Mouse (Mus musculus) right cerebral cortex, postnatal 25 days (tissue): ENCODE measurements around the gene Ptprj.

Source experiments
- DNase-seq: peaks from one replicate; pipeline ENCODE4 v3.0.0; 2022

Ptprj gene

DNA sequence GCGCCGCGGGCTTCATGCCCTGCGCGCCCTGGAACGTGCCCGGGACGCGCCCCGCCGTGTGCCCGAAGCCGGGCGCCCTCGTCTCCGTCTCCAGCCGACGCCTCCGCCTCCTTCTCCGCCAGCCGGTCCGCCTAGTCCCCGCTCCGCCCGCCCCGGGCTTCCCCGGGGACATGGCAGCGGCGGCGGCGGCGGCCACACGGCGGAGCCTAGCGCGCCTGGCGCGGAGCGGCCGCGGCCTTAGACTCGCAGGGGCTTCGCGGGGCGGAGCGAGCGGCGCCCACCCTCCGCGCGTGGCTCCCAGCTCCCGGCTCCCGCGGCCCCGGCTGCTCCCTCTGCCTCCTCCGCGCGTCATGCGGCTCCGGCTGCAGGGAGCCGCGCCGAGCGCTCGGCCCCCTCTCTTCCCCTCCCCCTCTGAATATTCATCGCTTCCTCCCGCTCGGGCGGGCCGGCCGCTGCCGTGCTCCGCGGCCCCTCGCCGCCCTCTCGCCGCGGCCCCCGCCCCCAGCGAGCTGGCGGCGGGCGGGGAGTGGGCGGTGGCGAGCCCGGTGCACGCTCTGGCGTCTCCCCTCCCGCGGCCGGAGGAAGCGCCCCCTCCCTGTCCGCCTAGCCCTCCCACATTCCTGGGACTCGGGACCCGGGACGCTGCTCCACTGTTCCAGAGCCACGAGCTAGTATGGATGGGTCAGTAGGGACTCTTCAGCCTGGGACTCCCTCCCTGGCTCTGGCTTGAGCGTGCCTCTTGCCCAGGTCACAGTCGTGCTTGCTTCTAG is at the start of gene Ptprj:
Gene Ptprj, minus strand, starts transcription at position 412 of the 770 bp plus-strand sequence.
- peak; percentile 76 for DNase-seq

- no peak for DNase-seq
Observed at GRCm38 (mm10) chr2:90629552-90629951, 49.1 kb upstream of the Ptprj start.

- no peak for DNase-seq
Observed at GRCm38 (mm10) chr2:90628261-90628660, 47.8 kb upstream of the Ptprj start.

DNA sequence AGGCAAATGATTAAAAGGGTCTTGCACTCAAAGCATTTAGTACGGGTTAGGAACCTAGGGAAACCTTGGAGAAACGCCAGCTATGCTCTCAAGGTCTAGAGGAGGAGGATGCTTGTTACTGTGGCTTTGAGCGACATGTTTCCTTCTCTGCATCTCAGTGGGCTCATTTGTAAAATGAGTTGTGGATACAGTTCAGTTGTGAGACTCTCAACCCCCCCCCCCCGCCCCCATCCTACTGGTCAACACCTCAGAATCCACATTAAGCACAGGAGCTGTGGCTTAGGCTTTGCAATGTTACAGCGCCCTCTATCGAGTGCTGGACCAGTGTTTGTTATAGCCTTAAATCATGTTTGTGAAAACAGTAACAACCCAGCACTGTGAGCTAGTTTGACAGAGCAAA is 44.5 kb upstream of the Ptprj start:
- DNase-seq, result peak; percentile 39

DNA sequence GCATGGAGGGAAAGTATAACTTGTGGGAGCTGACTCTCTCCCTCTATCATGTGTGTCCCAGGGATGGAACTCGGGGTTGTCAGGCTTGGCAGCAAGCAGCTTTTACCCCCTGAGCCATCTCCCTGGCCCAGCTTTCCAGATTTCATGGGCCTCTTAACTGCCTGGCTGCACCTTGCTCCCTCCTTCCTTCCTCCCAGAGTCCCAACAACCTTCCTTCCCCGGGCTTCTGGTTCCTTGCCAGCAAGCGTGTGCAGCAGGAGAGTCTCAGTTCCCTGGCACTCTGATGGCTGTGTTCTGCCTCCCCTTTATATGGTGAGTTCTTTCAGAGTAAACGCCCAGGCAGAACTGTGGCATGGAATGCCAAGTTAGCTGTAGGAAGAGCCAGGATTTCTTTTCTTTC is 43.9 kb upstream of the Ptprj start:
- no peak for DNase-seq

DNA sequence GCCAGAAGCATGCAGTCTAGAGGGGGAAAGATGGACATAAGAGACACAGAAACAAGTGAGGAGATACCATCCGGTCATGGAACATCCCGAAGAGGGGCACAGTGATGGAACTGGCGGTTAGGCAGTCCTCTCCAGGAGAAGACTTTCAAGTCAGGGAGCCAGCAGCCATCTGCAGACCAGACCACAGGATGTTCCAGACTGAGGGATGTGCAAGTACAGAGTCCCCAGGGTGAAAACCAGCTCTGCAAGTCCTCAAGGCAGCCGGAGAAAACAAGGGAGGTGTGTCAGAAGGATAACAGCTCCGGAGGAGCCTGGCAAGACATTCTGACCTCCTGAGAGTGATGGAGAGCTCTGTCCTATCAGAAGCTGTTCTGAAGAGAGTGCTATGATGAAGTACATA is 40.4 kb upstream of the Ptprj start:
- no peak for DNase-seq

GRCm38 (mm10) chr2:90619648-90620047 is 39.2 kb upstream of the Ptprj start:
- no peak for DNase-seq

DNA sequence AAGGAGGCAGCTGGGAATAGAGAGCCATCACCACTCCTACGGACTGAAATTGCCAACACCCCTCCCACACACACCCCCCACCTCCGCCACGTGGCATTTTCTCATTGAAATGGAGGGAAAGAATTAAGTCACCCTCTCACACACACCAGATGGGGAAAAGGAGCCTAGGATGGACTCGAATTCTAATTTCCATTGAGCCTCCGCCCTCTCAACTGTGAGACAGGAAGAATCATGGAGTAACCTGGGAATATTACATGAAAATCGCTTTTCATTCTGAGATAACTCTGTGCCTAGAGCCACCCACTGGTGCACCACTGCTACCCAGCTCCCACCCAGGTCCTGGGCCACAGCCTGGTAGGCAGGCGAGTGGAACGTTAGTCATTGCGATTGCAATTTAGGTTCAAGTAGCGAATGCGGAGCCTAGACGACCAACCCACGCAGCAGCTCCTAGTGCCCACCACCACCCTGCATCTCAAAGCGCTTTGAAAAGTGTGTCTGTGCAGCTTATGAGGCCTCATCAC is 34.3 kb upstream of the Ptprj start:
- DNase-seq, result peak; percentile 57

- no peak for DNase-seq
Observed at GRCm38 (mm10) chr2:90613591-90613990, 33.1 kb upstream of the Ptprj start.

GRCm38 (mm10) chr2:90613006-90613405 is 32.6 kb upstream of the Ptprj start:
- DNase-seq, result no peak

GRCm38 (mm10) chr2:90611959-90612571 is 31.6 kb upstream of the Ptprj start:
- DNase-seq, result no peak

DNA sequence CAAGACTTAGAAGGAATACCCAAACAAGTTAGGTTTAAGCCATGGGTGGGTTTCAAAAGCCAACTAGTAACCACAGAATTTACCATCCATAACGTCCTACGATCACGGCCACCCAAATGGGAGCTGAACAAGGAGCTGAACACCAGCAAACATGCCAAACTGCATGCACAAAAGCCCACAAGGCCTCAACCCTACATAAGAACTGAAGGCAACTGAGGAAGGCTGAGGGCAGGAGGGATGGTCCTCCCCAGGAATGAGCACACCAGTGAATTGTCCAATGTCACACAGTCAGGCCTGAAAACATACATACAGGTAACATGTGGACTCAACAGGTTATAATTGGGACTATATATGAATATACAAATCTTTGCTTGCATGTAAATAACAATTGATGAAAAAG is 20.6 kb upstream of the Ptprj start:
- no peak for DNase-seq

- DNase-seq, result no peak
Observed at GRCm38 (mm10) chr2:90588141-90588540, 7.7 kb upstream of the Ptprj start.

GRCm38 (mm10) chr2:90584506-90584905 is 4.1 kb upstream of the Ptprj start:
- no peak for DNase-seq

DNA sequence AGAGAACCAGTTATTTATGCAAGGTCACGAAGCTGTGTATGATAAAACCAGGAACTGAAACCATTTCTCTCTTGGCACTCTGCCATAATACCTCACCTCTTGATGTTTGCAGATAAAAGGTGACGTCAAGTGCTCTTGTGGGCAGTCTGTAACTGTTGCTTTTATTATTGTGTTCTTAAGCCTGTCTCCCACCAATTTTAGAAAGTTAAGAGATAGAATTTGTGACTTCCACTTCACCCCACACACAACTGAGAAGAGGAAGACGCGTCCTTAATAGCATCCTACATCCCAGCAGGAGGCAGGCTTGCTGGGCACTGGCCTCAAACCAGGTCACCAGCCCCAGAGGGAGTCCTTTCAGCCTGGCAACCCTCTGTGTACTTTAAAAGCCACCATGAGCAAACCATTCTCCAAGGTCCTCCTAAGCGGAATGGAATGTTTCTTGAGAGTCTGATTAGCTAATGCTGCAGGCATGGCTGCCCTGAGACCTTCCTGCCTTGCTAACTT is 3.2 kb upstream of the Ptprj start:
- no peak for DNase-seq

- DNase-seq, result no peak
Observed at GRCm38 (mm10) chr2:90582814-90583213, 2.4 kb upstream of the Ptprj start.

- no peak for DNase-seq
Observed at GRCm38 (mm10) chr2:90582311-90582710, 1.9 kb upstream of the Ptprj start.

- DNase-seq, result no peak
Observed at GRCm38 (mm10) chr2:90581796-90582125, 1.3 kb upstream of the Ptprj start.

DNA sequence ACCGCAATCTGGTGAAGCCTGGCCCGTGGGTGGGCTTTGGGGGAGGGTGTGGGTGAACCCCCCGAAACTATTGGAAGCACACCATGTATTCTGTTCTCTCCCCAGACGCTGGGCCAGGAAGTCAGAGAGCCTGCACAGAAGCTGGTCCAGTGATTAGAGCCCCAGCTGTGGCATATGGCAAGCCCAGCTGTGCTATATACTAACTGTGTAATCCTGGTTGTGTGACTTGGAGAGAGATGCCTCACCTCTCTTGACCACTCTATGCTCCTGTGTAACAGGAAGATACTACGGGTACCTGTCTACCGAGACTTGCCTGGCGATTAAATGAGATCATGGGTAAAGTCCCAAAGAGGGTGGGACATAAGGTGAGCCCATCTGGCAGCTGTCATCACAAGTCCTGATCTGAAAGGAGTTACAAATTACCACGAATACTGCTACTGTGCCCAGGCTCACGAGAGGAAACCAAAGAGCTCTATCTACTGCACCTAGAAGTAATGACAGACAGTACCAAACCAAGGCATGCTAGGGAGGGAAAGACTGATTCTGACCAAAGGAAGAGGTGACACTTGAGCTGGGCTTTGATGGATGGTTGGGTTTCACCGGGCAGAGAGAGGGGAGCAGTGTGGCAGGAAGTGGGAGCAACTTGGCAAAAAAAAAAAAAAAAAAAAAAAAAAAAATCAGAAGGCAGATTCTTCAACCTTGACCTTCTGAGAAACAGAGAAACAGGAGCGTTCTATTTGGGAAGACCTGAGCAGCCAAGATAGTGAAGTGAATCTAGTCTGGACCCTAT is 754 bp upstream of the Ptprj start:
- DNase-seq, result no peak

GRCm38 (mm10) chr2:90579728-90580235 is 665 bp downstream of the Ptprj start:
- DNase-seq, result peak; percentile 54

GRCm38 (mm10) chr2:90579038-90579727 is 1.3 kb downstream of the Ptprj start:
- no peak for DNase-seq

GRCm38 (mm10) chr2:90577451-90578279 is 2.8 kb downstream of the Ptprj start:
- DNase-seq, result no peak
